Mouse (Mus musculus) thymus, adult 18-20 months (tissue): ENCODE data around the gene Cdc42se1.

Source experiments
- DNase-seq, 2 experiments: peaks; one replicate each; pipeline ENCODE4 v3.0.0; 2022; ENCODE audit warnings: mixed read lengths in 2 of 2

The Cdc42se1 gene

GRCm38 (mm10) chr3:95224295-95224694 is 4.2 kb upstream of the Cdc42se1 start:
- no peak for DNase-seq

- DNase-seq = no peak
Observed at GRCm38 (mm10) chr3:95227214-95227613, 1.3 kb upstream of the Cdc42se1 start.

- DNase-seq = peak; percentile 44 to 58
Observed at GRCm38 (mm10) chr3:95228894-95229780, 605 bp downstream of the Cdc42se1 start.

- DNase-seq = peak in 1 of 2 experiments; percentile 48
Observed at GRCm38 (mm10) chr3:95229781-95230494, 1.4 kb downstream of the Cdc42se1 start.

- peak; percentile 25 to 37 for DNase-seq
Observed at GRCm38 (mm10) chr3:95230495-95231297, 2.2 kb downstream of the Cdc42se1 start.

- peak; percentile 47 to 69 for DNase-seq
Observed at GRCm38 (mm10) chr3:95231298-95232221, 3.0 kb downstream of the Cdc42se1 start, which contains the start of gene Mllt11. Mllt11 (minus strand) TSS chr3:95232171.

GRCm38 (mm10) chr3:95232771-95233170 is 4.2 kb downstream of the Cdc42se1 start:
- no peak for DNase-seq

GRCm38 (mm10) chr3:95233303-95233980 is 4.9 kb downstream of the Cdc42se1 start:
- DNase-seq = no peak

GRCm38 (mm10) chr3:95235386-95236301 is 7.1 kb downstream of the Cdc42se1 start:
- DNase-seq = no peak

- no peak for DNase-seq
Observed at GRCm38 (mm10) chr3:95237541-95238099, 9.1 kb downstream of the Cdc42se1 start.

- DNase-seq = no peak
Observed at GRCm38 (mm10) chr3:95239022-95239421, 10.5 kb downstream of the Cdc42se1 start.

- no peak for DNase-seq
Observed at GRCm38 (mm10) chr3:95239971-95240370, 11.4 kb downstream of the Cdc42se1 start.

GRCm38 (mm10) chr3:95240900-95241299 is 12.4 kb downstream of the Cdc42se1 start:
- DNase-seq = no peak

- DNase-seq = no peak
Observed at GRCm38 (mm10) chr3:95241498-95241897, 13.0 kb downstream of the Cdc42se1 start, which contains the start of gene Gm128. Gm128 (minus strand) TSS chr3:95241598.

- no peak for DNase-seq
Observed at GRCm38 (mm10) chr3:95243086-95243485, 14.6 kb downstream of the Cdc42se1 start.

- DNase-seq = no peak
Observed at GRCm38 (mm10) chr3:95246465-95247231, 18.1 kb downstream of the Cdc42se1 start.

- DNase-seq = no peak
Observed at GRCm38 (mm10) chr3:95247660-95248336, 19.3 kb downstream of the Cdc42se1 start.

- DNase-seq = no peak
Observed at GRCm38 (mm10) chr3:95250361-95250760, 21.8 kb downstream of the Cdc42se1 start.
